Mouse (Mus musculus): ENCODE results near the gene Tmem185b. TPM values are rescaled to one million over a fixed set of nuclear protein-coding genes. Genes with fewer than 3 reads are reported as not detected.
A peak's percentile ranks its signal among the peaks of the same experiment; 100 is the strongest.

Gene Tmem185b
- total RNA-seq, 2 experiments from 2014 or later = 14.4 to 15.7 TPM

GRCm38 (mm10) chr1:119536122-119536521, 10.2 kb downstream of the Tmem185b start:
- no peak for DNase-seq (ENCODE audit: low spot score in 2 of 2)

- DNase-seq (ENCODE audit: low spot score in 2 of 2) = no peak
Measured at GRCm38 (mm10) chr1:119537651-119538050, 11.7 kb downstream of the Tmem185b start.

GRCm38 (mm10) chr1:119539252-119539651, 13.3 kb downstream of the Tmem185b start:
- no peak for DNase-seq (ENCODE audit: low spot score in 2 of 2)

DNA sequence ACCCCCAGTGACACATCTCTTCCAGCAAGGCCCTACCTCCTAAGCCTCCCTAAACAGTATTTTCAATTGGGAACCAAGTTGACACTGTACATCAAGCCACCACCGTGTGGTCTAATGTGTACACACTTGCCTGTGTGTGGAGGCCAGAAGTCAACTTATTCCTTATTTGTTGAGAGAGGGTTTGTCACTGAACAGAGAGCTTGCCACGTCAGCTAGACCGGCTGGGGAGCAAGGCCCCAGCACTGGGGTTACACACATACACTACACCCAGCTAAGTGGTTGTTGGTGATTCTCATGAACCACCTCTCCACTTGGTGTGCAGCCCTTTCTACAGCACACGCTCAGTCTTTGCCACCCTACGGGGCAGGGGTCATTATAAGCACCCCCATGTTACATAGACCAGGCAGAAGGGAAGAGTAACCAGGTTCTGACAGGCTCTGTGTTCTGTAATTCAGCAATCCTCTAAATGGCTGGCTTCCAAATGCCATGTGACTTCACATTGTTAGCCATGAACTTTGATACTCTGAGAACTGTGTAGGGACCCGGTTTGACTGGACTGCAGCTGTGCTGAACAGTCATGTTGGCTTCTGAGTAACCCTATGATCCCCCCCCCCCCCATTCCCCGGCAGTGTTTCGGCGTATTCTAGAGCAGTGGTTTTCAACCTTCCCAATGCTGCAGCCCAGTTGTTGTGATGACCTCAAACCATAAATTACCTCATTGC, 15.0 kb downstream of the Tmem185b start:
- DNase-seq (ENCODE audit: low spot score in 2 of 2) = no peak

DNA sequence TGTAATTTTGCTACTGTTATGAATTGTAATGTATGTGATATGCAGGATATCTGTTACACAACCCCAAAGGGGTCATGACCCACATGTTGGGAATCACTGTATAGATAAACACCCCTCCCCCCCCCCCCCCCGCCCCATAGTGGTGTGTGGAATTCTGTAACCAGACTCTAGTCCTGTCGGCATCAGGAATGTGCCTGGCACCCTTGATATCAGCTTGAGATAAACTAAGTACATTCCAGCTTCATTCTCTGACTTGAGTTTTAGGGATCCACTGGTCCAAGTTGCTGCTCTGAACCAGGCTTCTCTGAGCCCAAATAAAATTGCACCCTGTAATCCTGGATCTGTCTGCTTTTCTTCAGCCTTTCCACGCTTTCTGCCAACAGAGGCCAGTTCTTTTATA, 15.6 kb downstream of the Tmem185b start:
- no peak for DNase-seq (ENCODE audit: low spot score in 2 of 2)

GRCm38 (mm10) chr1:119543316-119543715, 17.4 kb downstream of the Tmem185b start:
- DNase-seq (ENCODE audit: low spot score in 2 of 2) = no peak

- no peak for DNase-seq (ENCODE audit: low spot score in 2 of 2)
Measured at GRCm38 (mm10) chr1:119544611-119545155, 18.7 kb downstream of the Tmem185b start.

DNA sequence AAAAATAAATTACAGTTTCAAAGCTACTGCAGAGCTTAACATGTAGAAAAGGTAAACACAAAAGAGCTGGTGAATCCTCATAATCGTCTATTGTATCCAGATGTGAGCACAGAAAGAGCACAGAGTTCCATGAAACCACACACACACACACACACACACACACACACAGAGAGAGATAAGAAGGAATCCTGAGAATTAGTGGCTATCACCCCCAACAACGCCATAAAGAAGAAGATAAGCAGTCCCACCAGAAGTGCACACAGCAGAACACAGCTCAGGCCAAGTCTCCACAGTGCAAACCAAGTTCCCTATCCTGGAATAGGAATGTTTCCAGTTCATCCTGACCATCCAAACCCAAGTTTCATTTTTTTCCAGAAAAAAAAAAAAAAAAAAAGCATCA, 19.2 kb downstream of the Tmem185b start:
- no peak for DNase-seq (ENCODE audit: low spot score in 2 of 2)

- no peak for DNase-seq (ENCODE audit: low spot score in 2 of 2)
Measured at GRCm38 (mm10) chr1:119545671-119546070, 19.7 kb downstream of the Tmem185b start.

DNA sequence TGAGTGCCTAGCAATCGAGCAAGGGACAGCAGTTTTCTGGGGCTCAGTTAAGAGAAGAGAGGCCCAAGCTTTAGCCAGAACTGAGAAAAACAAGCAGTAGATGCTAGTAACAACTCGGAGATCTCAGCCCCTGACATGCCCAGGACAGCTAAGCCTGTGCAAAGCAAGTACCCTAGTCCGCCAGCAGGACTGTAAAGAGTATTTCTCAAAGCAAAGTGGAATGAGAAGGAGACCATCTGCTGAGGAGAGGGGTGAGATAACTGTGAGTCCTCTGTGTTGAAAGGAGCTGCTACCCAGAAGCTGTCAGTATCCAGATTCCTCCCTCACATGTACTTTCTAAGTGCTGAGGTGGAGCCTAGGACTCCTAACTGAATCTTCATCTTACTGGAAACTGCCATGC, 20.5 kb downstream of the Tmem185b start:
- DNase-seq (ENCODE audit: low spot score in 2 of 2) = no peak

DNA sequence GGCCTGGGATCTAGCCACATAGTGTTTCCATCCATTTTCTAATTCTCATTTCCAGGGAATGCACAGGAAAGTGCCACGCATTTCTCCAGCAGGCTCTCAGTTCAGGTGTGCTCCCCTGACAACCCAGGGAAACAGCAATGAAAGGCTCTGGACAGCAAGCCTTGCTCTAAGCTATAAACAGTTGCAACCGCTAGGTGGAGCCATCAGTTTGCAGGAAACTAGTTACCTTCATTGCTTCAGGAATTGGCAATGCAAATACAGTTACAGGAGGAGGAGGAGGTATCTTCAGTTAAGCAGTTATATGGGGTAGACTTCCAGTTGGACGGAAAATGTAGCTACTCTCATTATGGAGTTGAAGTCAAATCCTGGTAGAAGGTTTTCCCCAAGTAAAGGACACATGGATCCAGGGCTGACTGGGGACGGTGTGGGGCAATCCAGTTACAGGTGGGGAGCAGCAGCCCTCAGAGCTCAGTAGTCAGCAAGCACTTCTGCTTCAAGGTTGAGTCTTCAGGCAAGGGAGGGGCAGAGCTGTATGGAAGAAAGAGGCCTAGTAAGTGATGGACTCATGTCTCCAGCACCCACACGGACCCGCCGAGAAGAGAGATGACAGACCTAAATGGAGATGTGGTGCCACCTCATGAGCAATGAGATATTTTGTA, 22.8 kb downstream of the Tmem185b start:
- peak; percentile 77 to 88 for DNase-seq (ENCODE audit: low spot score in 2 of 2)

GRCm38 (mm10) chr1:119549327-119549689, 23.3 kb downstream of the Tmem185b start:
- no peak for DNase-seq (ENCODE audit: low spot score in 2 of 2)

DNA sequence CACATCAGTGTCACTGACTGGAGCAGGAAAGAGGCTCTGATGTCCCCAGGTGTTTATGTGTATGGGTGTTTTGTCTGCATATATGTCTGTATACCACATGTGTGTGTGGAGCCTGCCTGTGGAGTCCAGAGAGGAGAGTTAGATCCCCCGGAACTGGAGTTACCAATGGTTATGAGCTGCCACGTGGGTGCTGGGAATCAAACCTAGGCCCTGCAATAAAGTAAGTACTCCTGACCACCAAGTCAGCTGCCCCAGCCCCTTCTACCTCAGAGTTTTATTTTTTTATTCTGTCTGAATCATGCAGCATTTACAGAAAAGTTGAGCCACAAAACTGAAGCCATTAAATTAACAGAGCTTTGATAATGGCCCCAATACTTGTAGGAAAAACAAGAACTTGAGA, 24.1 kb downstream of the Tmem185b start:
- DNase-seq (ENCODE audit: low spot score in 2 of 2) = no peak

- DNase-seq (ENCODE audit: low spot score in 2 of 2) = no peak
Measured at GRCm38 (mm10) chr1:119551651-119552050, 25.7 kb downstream of the Tmem185b start.

- DNase-seq (ENCODE audit: low spot score in 2 of 2) = no peak
Measured at GRCm38 (mm10) chr1:119555651-119556050, 29.7 kb downstream of the Tmem185b start.

GRCm38 (mm10) chr1:119557641-119558395, 31.9 kb downstream of the Tmem185b start:
- peak in 1 of 2 experiments; percentile 19 for DNase-seq (ENCODE audit: low spot score in 2 of 2)

DNA sequence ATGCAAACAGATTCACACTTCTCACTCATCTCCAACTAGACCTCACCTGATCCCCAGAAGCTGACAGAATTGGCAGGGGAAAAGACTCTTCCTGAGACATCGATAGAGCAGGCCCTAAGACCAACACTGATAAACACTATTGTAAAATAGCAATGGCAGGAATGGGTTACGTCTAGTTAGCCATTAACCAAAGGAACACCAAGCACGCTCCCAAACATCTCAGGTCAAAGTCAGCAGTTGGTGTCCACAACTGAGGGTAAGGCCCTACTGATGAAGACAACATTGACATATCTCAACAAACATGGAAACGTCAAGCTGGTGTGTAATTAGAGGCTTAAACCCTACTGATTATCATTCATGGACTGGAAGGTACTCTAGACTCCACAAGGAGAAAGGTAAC, 39.6 kb downstream of the Tmem185b start:
- no peak for DNase-seq (ENCODE audit: low spot score in 2 of 2)

GRCm38 (mm10) chr1:119570134-119570533, 44.2 kb downstream of the Tmem185b start:
- DNase-seq (ENCODE audit: low spot score in 2 of 2) = no peak
